Mouse (Mus musculus) right cerebral cortex, postnatal 10 days (tissue): ENCODE data around the gene Smad5.

Source experiments
- DNase-seq, 2 experiments: peaks; one replicate each; pipeline ENCODE4 v3.0.0; 2021; ENCODE audit warnings: low spot score in 2 of 2

Gene Smad5

DNA sequence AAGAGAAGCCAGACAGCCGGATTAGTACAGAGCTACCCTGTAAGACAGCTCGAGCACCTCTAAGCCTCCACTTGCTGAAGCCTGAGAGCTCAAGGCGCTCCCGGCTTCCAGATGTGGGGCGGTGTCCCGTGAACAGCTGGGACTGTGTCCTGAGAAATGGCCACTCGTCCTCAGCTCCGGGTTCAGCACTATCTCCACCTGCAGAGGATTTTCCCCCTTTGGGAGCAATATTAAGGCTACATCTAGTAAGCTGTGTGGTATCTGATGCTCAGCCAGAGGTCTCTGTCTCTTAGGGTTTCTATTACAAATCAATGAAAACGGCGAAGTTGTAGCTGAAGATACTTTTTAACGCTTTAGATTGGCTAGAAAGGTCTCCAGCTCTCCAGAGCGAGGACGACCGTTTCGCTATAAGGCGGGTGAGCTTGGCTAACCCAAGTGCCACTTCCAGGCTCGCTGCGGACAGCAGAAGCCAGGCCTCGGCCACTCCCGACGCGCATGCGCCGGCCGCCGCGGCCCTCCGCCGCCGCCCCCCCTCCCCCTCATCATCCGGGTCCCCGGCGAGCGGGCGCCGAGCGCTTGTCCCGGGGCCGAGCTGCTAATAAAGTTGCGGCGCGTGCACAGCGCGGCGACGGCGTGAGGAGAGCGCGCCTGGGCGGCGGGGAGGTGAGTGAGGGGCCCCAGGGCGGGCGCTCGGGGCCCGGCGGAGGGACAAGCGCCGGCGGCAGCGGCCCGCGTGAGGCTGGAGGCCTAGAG, at the start of gene Smad5:
TSS of gene Smad5 (plus strand) at position 542 of the 753 bp plus-strand sequence.
- DNase-seq, result peak; percentile 89 to 90

DNA sequence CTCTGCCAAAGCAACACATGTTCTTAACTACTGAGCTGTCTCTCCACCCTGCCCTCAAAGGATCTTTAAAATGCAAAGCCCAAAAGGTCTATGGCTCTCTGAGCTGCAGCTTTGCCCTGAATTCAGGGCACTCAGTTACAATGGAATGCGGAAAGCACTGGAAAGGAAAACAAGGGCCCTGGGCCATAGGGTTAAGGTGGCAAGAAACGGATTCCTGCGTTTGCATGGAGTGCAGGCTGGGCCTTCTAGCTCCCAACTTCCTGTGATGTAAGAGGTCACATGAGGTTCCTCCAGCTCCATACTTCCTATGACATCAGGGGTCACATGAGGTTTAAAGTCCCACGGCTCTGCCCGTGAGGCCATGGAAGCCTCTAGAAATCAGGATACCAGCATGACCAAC, 48.6 kb upstream of the Smad5 start:
- no peak for DNase-seq

DNA sequence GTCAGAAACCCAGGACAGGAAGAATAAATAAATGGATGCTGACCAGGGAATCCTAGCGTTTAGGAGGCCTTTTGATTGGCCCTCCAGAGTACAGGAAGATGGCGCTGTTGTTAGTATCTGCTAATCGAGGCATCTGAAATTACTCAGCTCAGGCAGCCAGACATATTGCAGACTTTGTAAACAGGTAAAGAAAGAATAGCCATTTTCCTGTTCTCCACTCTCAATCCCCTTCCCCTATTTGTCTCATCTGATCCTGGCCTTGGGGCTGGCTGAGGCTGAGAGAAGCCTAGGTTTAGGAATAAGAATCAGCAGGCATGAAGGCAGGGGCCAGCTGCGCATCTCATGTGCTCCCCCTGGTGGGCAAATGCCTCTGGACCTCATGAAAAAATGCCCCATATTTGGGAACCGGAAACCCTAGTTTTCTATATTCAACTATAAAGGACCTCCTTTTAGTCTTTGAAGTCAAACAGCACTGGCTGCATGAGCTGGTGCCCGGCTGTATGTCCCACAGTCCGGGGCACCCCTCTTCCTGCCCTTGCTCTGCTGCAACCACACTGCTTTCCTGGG, 44.8 kb upstream of the Smad5 start:
- DNase-seq, result peak; percentile 47 to 73

DNA sequence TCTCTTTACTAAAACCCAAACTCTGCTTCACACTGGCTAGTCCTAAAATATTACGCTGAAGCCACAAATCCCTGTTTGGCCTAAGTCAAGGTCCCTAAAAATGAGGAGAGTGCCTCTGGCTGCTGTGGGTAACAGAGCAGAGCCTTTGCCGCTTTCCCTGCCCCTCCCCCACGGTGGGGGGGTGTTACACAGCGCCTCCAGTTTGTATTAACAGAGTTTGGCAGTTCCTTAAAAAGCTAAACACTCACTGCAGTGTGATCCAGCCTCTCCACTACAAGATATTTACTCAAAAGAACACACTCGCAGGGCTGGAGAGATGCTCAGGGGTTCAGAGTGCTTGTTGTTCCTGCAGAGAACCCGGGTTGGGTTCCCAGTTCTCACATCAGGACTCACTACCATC, 43.9 kb upstream of the Smad5 start:
- DNase-seq, result no peak

DNA sequence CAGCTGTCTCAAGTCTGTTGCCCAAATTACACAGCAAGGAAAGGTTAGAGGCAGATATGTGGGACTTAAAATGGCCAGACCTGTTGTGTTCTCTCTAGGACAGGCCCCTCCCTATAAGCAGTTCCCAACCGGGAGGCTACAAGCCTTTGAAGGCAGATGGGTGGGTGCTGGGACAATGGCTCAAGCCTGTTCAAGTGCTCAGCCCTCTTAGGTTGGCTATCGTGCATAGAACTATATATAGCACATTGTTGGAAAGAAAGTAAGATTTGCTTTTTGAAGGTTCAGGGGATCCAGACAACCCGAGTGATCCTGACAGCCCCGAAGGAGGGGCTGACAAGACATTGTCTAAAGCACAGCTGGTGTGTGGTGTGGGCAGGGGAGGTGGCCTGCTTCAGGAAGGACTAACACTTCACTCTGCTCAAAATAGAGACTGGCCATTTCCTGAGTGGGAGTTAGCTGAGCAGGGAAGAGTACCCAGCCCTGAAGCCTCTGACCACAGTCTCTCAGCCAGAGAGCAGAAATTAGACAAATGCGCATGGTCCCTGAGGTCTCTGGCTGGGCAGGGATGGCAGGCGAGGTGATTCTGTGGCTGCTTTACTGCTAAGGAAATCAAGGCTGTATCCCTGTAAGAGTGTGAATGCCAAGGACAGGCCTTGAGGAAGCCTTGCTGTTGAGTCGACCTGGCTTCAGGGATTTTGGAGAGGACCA, 40.7 kb upstream of the Smad5 start:
- DNase-seq, result peak; percentile 26 to 35

DNA sequence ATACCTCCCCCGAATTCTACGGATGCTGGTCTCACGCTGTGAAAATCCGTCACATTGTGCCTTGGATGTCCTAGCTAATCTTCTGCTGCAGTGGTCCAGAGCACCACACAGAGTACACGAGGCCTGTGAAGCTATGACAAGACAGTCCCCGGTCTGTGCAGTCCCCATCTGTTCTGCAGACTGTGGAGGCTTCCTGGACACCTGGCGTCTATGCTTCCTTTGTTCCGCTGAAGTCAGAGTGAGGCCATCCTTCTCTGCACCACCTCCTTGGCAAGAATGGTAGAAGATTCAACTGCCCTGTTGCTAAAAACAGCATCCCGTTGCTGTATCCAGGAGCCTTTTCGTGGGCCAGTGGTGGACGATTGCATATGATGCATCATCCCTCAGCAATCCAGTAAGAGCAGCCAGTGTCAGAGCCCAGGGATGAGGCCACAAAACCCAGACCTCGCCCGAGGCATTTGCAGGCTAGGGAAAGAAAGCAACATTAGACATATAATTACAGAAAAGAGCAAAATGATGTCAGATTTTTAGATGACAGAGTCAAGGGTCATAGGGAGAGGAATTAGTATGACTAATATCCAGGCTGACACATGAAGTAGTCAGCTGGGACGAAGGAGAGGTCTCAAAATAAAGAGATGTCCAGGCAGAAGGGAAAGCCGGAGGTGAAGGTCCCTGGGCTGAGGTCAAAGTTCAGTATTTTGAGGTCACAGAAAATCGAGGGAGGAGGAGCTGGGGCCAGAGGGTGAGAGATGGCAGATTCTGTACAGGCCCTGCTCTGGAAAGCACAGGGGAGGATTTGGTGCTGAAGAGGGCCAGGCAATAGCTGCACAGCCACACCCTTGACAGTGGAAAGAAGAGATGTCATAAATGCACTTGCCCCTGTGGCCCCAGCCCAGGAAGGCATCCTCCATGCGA, 38.3 kb upstream of the Smad5 start:
- no peak for DNase-seq

DNA sequence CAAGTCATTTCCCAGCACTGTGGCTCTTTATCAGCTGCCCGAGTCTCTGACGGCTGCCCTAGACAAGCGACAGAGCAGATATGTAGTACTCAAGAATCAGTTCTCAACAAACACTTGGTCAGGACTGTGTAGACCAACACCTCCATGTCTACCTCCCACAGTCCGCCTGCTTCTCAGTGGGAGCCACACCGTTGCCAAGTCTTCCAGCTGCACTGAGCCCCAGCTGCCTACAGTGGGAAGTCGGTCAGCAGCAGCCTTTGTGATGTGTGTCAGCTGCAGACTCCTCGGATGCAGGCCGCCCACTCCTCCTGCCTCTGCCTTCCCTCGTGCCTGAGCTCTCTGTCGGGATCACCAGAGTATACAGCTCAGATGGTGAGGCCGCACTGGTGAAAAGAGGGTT, 31.6 kb upstream of the Smad5 start:
- DNase-seq, result peak; percentile 38 to 45

DNA sequence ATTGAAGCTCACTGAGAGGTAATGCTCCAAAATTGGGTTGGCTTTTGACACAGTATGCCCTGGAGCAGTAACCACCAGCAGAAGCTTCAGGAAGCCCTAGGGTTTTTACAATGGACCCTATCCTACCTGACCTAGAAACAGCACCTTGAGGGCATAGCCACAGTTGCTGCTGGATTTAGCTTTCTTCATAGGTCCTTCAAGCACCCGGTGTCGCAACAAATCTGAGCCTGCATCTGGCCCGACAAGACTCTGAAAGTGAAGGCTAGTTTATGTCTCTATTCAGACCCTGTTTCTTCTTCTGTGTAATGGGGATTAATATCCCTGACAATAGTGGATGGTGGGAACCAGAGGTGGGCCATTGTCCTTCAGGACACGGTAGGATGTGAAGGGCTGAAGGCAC, 25.1 kb upstream of the Smad5 start:
- no peak for DNase-seq

DNA sequence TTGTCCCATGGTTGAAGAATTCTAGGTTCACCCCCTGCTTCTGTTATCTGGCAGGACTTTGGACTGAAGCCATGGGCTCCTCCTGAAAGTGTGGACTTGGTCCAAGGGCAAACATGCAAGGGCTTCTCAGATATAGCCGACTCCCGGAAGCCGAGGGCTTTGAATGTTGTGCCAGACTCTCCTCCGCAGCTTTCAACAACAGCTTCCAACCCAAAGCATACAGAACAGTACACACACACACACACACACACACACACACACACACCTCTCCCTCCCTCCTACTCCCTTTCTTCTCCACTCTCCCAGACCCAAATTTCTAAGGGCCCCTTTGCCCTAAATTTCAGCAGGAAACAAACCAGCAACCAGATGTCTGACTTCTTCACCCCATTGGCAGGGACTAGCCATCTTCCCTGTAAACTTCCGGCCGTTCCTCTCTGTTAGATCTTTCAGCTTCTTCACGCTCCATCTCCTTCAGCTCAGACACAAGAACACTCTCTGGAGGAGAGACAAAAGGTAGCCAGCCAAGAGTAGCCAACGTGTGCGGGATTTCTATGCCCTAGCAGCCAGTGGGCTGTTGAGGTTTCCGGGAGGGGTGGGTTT, 24.5 kb upstream of the Smad5 start:
- no peak for DNase-seq

DNA sequence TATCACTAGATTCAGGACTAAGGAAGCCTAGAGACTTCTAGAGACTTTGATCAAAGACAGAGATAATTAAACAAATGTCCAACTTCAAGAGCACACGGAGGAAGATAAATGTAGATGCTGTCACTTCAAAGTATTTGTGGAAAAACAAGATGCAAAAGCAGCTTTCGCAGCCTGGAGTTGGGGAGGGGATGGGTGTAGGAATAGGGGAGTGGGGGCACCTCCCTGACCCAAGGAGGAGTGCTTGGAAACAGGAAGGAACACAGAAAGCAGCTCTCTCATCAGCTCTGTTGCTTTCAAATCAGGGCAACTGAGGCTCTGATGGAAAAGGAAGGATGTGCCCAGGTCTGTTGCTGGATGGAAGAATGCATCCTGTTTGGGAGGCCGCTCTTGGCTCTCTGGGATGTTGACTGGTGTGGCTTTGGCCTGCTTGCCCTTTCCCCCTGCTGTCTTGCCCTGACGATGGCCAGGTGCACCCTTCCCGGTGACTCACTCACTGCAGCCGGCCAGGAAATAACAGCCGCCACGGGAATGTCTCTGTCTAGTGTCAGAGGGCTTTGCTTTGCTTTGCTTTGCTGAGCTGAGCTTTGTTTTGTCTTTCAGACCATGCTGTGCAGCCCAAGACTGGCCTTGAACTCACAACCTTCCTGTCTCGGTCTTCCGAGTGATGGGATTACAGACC, 23.8 kb upstream of the Smad5 start:
- DNase-seq, result no peak

DNA sequence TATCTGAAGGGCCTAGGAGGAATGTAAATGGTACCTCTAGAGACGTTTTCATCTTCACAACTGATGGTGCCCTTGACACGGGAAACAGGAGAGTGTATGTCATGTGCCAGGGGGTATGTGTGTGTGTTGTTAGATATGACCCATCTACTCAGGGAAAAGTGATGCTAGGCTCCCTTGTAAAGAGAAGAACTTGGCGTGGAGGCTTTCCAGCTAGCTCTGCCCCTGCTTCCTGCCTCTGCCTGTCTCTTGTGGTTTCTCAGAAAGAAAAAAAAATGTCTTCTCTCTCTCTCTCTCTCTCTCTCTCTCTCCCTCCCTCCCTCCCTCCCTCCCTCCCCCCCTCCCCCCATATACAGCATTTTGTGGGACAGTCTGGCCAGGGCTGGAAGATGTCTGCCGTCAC, 20.9 kb upstream of the Smad5 start:
- DNase-seq, result no peak

DNA sequence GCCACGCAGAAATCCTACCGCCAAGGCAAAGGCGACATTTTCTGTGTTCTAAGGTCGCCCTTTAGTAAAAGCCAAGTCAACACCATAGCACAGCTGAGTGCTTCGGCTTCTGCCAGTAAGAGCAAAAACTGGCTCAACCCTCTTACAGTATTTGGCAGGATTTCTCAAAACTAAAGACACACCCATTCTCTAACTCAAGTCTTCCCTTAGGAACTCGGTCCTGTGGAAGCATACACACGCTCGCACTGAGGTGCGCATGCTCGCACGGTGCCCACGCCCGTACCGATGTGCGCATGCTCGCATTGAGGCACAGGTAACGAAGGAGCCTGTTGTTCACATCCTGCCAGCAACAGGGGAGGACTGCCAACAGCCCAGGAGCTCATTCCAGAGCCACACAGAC, 20.5 kb upstream of the Smad5 start:
- peak; percentile 60 to 64 for DNase-seq

DNA sequence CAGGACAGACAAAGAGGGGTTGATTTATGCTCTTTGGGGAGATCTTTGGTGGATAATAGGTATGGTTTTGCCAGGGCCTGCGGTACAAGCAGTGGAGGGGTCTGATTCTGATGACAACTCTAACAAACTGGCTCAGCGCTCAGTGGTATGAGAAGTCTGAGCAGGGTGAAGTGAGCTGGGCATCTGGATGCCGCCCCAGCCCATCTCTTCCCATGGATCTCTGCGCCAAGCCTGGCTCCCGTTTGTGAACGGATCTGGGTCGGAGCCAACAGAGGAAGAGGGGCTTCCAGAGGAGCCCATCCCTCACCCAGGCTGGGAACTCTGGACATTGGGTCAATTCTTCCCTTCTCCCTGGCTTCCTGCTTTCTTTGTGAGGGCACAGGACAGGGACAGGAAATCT, 19.5 kb upstream of the Smad5 start:
- no peak for DNase-seq

DNA sequence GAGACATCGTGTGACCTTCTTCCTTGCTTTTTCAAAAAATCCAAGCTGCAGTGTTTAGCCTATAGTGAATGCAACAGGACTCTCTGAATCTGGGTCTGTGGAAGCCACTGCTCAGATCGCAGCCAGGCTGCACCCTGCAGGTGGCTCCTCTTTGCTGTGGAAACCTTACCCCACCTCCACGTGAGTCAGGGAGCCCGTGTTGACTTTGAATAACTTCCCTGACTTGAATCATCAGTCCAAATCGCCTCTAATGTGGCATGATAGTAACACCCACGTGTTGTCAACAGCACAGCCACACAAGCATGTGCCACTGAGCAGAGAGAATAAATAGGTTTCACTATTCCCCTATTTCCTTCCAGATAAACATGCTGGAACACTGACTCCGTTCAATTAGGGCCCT, 10.8 kb upstream of the Smad5 start:
- no peak for DNase-seq

DNA sequence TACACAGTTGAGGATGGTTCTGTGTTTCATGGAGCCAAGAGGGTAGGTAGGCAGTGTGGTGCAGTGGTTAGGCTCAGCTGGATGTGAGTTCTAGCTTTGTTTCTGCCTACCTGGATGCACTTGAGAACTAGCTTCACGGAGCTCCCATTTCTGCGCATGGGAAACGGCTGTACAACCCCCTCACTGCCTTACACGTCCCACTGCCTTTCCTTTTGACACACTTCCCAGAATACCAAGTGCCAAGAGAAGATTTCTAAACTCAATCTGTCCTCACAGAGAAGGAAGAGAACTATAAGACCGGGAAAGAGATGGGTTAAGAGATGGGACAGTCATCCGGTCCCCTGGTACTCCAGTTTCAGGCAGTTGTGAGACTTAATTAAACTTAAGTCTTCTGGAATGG, 10.2 kb upstream of the Smad5 start:
- no peak for DNase-seq

DNA sequence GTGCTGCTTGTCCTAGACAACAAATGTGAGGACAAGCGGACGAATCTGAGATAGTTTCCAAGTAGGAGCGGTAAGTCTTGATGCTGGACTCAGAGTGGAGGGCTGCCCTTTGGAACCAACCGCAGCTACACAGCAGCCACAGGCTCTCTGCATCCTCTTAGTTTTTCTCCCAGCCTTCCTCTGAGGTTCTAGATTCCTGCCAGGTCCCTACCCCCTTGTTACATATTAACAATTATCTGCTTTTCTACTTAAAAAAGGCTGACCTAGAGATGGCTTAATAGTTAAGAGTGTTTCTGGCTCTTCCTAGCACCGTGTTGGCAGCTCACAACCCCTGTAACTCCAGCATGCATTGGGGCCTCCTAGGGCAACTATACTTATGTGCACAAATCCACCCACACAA, 7.1 kb upstream of the Smad5 start:
- no peak for DNase-seq

DNA sequence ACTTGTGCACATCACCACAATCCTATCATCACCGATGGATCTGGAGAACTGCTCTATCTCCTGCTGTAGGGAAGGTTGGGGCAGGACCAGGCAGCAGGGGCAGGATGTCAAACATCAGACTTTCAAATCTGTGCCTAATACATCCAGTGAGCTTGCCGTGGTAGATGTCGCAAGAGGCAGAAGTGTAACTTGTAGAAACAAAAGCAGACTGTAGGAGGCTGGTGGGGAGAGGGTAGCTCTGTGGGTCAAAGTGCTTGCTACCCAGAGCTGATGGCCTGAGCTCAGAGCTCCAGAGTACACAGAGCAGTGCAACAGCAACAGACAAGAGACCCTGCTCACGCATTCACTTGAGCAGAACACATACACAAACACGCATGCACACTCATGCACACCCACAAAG, 6.1 kb upstream of the Smad5 start:
- no peak for DNase-seq

DNA sequence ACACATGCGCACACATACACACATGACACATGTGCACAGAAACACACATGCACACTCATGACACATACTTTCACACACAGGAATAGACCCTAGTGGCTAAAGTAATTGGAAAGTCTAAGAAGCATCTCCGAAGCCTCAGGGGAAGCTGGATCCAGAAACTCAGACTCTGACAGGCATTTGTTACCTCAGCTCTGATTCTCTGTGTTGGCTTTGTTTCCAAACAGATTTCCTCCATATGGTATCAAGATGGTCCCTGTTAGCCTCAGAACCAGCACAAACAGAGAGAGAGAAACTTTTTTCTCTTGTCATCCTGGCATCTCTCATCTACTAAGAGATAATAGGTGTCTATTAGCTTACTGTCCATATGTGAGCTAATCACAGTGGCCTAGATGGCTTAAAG, 5.6 kb upstream of the Smad5 start:
- no peak for DNase-seq

DNA sequence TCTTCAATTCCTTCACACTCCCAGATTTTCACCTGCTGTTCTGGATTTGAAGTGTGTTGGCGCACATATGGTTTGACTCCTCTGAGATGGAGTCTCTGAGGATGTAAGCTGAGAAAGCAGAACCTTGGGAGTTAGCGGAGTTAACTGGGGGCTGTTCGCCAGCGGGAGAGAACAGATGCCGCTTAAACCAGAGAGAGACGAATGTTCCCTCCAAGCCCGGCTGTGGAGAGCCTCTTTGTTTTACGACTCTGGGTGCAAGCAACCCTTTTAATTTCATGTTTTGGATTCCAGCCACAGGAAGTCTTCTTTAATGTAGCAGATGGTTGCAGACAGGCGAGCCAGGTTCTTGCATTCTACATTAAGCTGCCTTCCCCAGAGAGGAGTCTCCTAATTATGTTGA, 4.4 kb upstream of the Smad5 start:
- DNase-seq, result peak; percentile 84 to 92

DNA sequence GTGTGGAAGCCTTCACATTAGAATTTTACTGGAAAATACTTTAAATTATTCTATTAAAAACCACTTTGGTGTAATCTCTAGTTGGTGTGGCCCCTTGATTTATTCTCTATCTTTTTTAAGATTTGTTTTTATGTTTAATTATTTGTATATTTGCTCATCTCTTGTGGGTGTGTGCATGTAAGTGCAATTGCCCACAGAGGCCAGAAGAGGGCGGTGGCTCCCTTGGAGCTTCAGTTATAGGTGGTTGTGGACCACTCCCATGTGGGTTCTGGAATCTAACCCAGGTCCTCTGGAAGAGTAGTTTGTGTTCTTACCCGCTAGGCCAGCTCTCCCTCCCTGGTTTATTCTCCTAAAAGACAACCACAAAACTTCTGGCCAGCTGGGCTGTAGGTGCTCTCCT, 3.4 kb upstream of the Smad5 start:
- no peak for DNase-seq

DNA sequence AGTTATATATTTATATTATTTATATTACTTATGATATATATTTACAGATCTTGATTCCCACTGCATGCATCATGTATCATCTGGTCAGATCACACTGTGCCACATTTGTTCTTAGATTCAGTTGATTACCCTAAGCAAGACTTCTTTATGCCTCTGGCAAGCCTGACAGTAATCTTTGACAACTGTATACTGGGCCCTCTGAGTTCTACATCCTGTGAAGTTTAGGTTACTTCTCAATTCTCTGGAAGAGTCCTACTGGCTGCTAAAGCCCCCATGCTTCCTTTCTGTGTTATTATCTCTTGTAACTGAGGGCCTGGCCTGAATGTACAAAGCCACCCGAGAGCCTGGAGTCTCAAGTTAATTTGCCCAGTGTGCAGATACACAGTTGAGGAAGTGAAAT, 1.8 kb upstream of the Smad5 start:
- DNase-seq, result no peak
